Mouse (Mus musculus): Measurements from ENCODE around the gene Pex19.

DNA sequence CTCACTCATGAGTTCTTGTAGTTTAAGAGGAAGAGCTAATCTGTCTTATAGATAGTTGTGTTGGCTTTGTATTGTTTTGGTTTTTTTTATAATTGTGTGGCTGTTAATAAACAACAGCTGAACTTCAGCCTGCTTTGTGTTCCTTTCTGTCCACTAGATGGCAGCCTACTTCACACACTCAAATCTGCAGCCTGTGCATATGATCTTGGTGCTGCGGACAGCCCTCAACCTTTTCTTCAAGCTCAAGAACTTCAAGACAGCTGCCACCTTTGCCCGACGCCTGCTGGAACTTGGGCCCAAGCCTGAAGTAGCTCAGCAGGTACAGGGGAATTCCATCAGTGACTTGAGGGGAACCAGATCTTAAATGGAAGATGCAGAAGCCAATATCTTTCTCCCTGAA lies 6.8 kb upstream of the Pex19 start:
- TF ChIP-seq CTCF (IDR thresholded peaks at IDR 0.05; ENCODE audit: low read depth, low read length), result peak; percentile 51; the same call in 1 of the 2 replicates
- no peak for TF ChIP-seq POLR2A (IDR thresholded peaks at IDR 0.05; ENCODE audit: borderline replicate concordance, low read depth, low read length)
